Mouse (Mus musculus) small intestine, adult 2 months (tissue): ENCODE data around the gene Rpl37. TPM values are rescaled to one million over a fixed set of nuclear protein-coding genes. Genes with fewer than 3 reads are reported as not detected.
"Not testable (repeated sequence)": the region's sequence is repeated elsewhere in the genome, so short reads cannot be mapped to it uniquely, and the experiment has no call there.

Source experiments
- H3K27ac ChIP-seq: fragments of 200-500 bp; 2 replicates; pipeline ENCODE4 v1.5.1; 2012; ENCODE audit warnings: low read depth, low read length, control low read depth, inconsistent platforms; ENCODE audit not compliant: insufficient read depth
- H3K27me3 ChIP-seq: fragments of 200-500 bp; 2 replicates; pipeline ENCODE4 v1.6.1; 2012; ENCODE audit warnings: mild to moderate bottlenecking, moderate library complexity, low read length, inconsistent platforms; ENCODE audit not compliant: control insufficient read depth, insufficient read depth
- H3K36me3 ChIP-seq: fragments of 200-500 bp; 2 replicates; pipeline ENCODE4 v1.6.1; 2012; ENCODE audit warnings: mild to moderate bottlenecking, low read length, control low read depth, inconsistent platforms; ENCODE audit not compliant: control insufficient read depth, insufficient read depth
- H3K4me1 ChIP-seq: fragments of 200-500 bp; 2 replicates; pipeline ENCODE4 v1.6.1; 2012; ENCODE audit warnings: low read length, inconsistent platforms, mixed read lengths; ENCODE audit not compliant: control insufficient read depth, insufficient read depth, insufficient read length
- H3K4me3 ChIP-seq: fragments of 200-500 bp; 2 replicates; pipeline ENCODE4 v1.5.1; 2012; ENCODE audit warnings: low read depth, mild to moderate bottlenecking, control low read depth, inconsistent platforms, low read length, moderate library complexity
- CTCF ChIP-seq: fragments of 200-500 bp; IDR thresholded peaks from 2 replicates; pipeline ENCODE4 v1.5.1; 2012; ENCODE audit warnings: low read depth, mild to moderate bottlenecking, control low read depth, inconsistent platforms, low read length, moderate library complexity, mixed read lengths; ENCODE audit not compliant: insufficient replicate concordance, insufficient read length; ENCODE audit errors: extremely low read depth
- POLR2A ChIP-seq: fragments of 200-500 bp; IDR thresholded peaks from 2 replicates; pipeline ENCODE4 v1.6.1; 2012; ENCODE audit warnings: low read depth, mild to moderate bottlenecking, control low read depth, inconsistent platforms, low read length, moderate library complexity
- whole genome bisulfite sequencing: fragments of 180-500 bp; shearing (Covaris S2); methylation state at CpG from one replicate; pipeline ENCODE4 v1.1.7; 2018; 5-methylcytosine and 5-hydroxymethylcytosine counted together
- polyA plus RNA-seq: library from polyadenylated mRNA; depleted of rRNA; stranded (reverse); fragments of >200 nt; gene quantifications from 2 replicates; pipeline ENCODE4 v1.2.3, GENCODE M21; 2012

Rpl37 gene
- polyA plus RNA-seq, 1 experiment, result 563 TPM

GRCm38 (mm10) chr15:5126456-5126855 is 10.0 kb downstream of the Rpl37 start:
- H3K27ac ChIP-seq, result no peak overlapping the region
- H3K4me3 ChIP-seq, result no peak overlapping the region
- WGBS, result 75% methylated on average over 4 of the region's 4 CpGs
- peaks cover 8% of the 10 kb centered on the region for H3K36me3 ChIP-seq
- H3K27me3 ChIP-seq, result no peaks in the 10 kb centered on the region
- no peak for TF ChIP-seq POLR2A
- TF ChIP-seq CTCF, result no peak
- no peaks in the 10 kb centered on the region for H3K4me1 ChIP-seq

- H3K4me3 ChIP-seq, result no peak overlapping the region
- H3K36me3 ChIP-seq, result peaks cover 4% of the 10 kb centered on the region
- no peaks in the 10 kb centered on the region for H3K4me1 ChIP-seq
- no peak overlapping the region for H3K27ac ChIP-seq
- TF ChIP-seq POLR2A (no peak), CTCF (no peak)
- WGBS, result 56% methylated on average over 2 of the region's 2 CpGs
- no peaks in the 10 kb centered on the region for H3K27me3 ChIP-seq
Observed at GRCm38 (mm10) chr15:5127487-5127886, 11.0 kb downstream of the Rpl37 start.

GRCm38 (mm10) chr15:5128176-5128940 is 11.9 kb downstream of the Rpl37 start:
- no peak overlapping the region for H3K4me3 ChIP-seq
- no peak for TF ChIP-seq CTCF
- TF ChIP-seq POLR2A, result no peak
- WGBS, result 28% methylated on average over 5 of the region's 5 CpGs
- no peak overlapping the region for H3K27ac ChIP-seq
- H3K27me3 ChIP-seq, result no peaks in the 10 kb centered on the region
- H3K4me1 ChIP-seq, result peaks cover 2% of the 10 kb centered on the region; the same call in 1 of the 2 replicates
- H3K36me3 ChIP-seq, result peaks cover 4% of the 10 kb centered on the region

GRCm38 (mm10) chr15:5129111-5129805 is 12.8 kb downstream of the Rpl37 start:
- Histone ChIP-seq H3K27me3 (no peaks in the 10 kb centered on the region), H3K27ac (no peak overlapping the region), H3K4me3 (no peak overlapping the region), H3K36me3 (peaks cover 2% of the 10 kb centered on the region), H3K4me1 (peaks cover 2% of the 10 kb centered on the region; the same call in 1 of the 2 replicates)
- 83% methylated on average over 12 of the region's 12 CpGs for WGBS
- TF ChIP-seq CTCF (no peak), POLR2A (no peak)

GRCm38 (mm10) chr15:5130887-5131668 is 14.6 kb downstream of the Rpl37 start:
- not testable (repeated sequence) for H3K4me3 ChIP-seq, H3K4me1 ChIP-seq, H3K27me3 ChIP-seq, H3K36me3 ChIP-seq, H3K27ac ChIP-seq
- 81% methylated on average over 14 of the region's 14 CpGs for WGBS

GRCm38 (mm10) chr15:5133301-5133700 is 16.9 kb downstream of the Rpl37 start:
- Histone ChIP-seq H3K4me1 (peaks cover 2% of the 10 kb centered on the region; the same call in 1 of the 2 replicates), H3K36me3 (no peaks in the 10 kb centered on the region), H3K27ac (no peak overlapping the region), H3K27me3 (no peaks in the 10 kb centered on the region), H3K4me3 (no peak overlapping the region)
- 34% methylated on average over 3 of the region's 3 CpGs for WGBS
- TF ChIP-seq CTCF (no peak), POLR2A (no peak)

GRCm38 (mm10) chr15:5134179-5134578 is 17.7 kb downstream of the Rpl37 start:
- Histone ChIP-seq H3K27me3 (no peaks in the 10 kb centered on the region), H3K36me3 (no peaks in the 10 kb centered on the region), H3K27ac (no peak overlapping the region), H3K4me3 (no peak overlapping the region), H3K4me1 (peaks cover 2% of the 10 kb centered on the region; the same call in 1 of the 2 replicates)
- TF ChIP-seq CTCF (no peak), POLR2A (no peak)
- WGBS, result 33% methylated on average over 3 of the region's 3 CpGs
